Mouse (Mus musculus): Measurements from ENCODE around the gene Lrrfip2. TPM values are rescaled to one million over a fixed set of nuclear protein-coding genes. Genes with fewer than 3 reads are reported as not detected.

The Lrrfip2 gene
- polyA plus RNA-seq, 1 experiment from 2014 or later: 41.9 TPM

DNA sequence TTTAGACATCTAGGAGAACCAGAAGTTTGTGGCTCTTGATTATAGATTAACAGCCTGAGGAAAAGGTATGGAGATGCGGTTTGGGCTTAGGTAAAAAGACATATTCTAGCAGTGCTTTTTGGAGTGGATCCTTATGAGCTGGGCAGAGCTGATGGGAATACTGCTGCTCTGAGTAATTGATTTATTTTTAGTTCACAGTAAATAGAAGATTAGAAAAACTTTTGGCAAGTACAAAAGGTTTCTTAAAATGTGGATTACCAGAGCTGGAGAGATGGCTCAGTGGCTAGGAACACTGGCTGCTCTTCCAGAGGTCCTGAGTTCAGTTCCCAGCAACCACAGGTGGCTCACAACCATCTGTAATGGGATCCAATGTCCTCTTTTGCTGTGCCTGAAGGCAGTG lies 27.3 kb downstream of the Lrrfip2 start:
- H3K4me2 ChIP-seq (replicated peaks): no peak overlapping the region
- H3K27ac ChIP-seq (replicated peaks): no peak overlapping the region
- 0 out of 2 replicates have a peak, but pooled peaks cover 4% of the 10 kb centered on the region for H3K36me3 ChIP-seq
- no peak for ATAC-seq (ENCODE audit: insufficient number of reproducible peaks, low FRiP score, low TSS enrichment, low read depth)
- no peak overlapping the region for H3K9ac ChIP-seq
- WGBS: 90% methylated on average over 1 of the region's 1 CpGs
- no peak overlapping the region for H3K4me3 ChIP-seq (replicated peaks)
- H3K9me3 ChIP-seq (replicated peaks): no peaks in the 10 kb centered on the region
- H3K27me3 ChIP-seq: no peaks in the 10 kb centered on the region
- peaks cover 3% of the 10 kb centered on the region; the same call in 1 of the 2 replicates for H3K4me1 ChIP-seq

- Histone ChIP-seq H3K9me3 (replicated peaks) (no peaks in the 10 kb centered on the region), H3K9ac (no peak overlapping the region), H3K27ac (replicated peaks) (no peak overlapping the region), H3K27me3 (no peaks in the 10 kb centered on the region), H3K4me2 (replicated peaks) (no peak overlapping the region), H3K4me1 (peaks cover 3% of the 10 kb centered on the region; the same call in 1 of the 2 replicates), H3K36me3 (0 out of 2 replicates have a peak, but pooled peaks cover 4% of the 10 kb centered on the region), H3K4me3 (replicated peaks) (no peak overlapping the region)
- ATAC-seq (ENCODE audit: insufficient number of reproducible peaks, low FRiP score, low TSS enrichment, low read depth): no peak
- 75% methylated on average over 3 of the region's 3 CpGs for WGBS
These were observed 28.3 kb downstream of the Lrrfip2 start for GRCm38 (mm10) chr9:111145497-111146190.

DNA sequence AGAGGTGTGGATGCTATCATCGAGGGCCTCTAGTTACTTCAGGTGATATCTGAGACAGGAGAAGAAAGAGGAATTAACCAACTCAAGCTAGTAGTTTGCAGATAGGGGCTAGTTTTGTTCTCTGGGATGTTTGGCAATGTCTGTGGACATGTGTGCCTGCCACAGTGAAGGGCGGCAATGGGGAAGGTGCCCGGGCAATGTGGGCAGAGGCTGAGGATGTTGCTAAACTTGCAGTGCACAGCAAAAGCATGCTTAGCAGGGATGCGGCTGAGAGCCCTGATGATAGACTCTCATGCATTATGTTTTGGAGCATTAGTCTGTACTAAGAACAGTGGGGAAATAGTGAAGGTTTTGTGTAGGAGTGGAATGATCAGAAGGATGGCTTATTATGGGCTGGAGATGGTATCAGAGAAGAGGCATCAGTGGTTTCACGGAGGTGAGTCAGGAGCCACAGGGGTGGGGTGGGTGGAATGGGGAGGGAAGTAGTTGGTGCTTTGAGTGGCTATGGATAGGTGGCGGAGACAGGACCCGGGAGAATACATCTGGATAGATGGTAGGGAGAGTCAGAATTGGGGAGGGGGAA lies 28.9 kb downstream of the Lrrfip2 start:
- no peak for ATAC-seq (ENCODE audit: insufficient number of reproducible peaks, low FRiP score, low TSS enrichment, low read depth)
- WGBS: 86% methylated on average over 7 of the region's 7 CpGs

DNA sequence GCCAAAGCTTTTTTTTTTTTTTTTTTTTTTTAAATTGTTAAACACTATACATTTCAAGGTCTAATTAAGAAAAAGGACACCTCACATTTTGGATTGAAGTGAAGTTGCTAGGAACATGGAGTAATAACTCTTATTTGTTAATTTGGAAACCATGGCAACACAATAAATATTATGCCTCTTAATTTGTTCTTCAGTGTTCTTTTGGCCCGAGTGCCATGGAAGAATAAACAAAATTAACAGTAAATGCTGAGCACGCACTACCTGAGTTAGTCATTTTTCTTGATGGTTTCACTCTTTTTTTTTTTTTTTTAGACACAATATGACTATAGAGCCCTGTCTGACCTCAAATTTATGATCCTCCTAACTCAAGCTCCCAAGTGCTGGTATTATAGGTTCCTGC lies 30.6 kb downstream of the Lrrfip2 start:
- no peaks in the 10 kb centered on the region for H3K27me3 ChIP-seq
- no peak overlapping the region for H3K9ac ChIP-seq
- H3K9me3 ChIP-seq (replicated peaks): no peaks in the 10 kb centered on the region
- no peak for ATAC-seq (ENCODE audit: insufficient number of reproducible peaks, low FRiP score, low TSS enrichment, low read depth)
- no peaks in the 10 kb centered on the region for H3K36me3 ChIP-seq
- H3K4me2 ChIP-seq (replicated peaks): no peak overlapping the region
- WGBS: 69% methylated on average over 2 of the region's 2 CpGs
- H3K4me3 ChIP-seq (replicated peaks): no peak overlapping the region
- peaks cover 3% of the 10 kb centered on the region; the same call in 1 of the 2 replicates for H3K4me1 ChIP-seq
- no peak overlapping the region for H3K27ac ChIP-seq (replicated peaks)

More for the DNA sequence above, 28.9 kb downstream of the Lrrfip2 start:
- no peak overlapping the region for H3K27ac ChIP-seq (replicated peaks)
- H3K4me2 ChIP-seq (replicated peaks): no peak overlapping the region
- no peak overlapping the region for H3K4me3 ChIP-seq (replicated peaks)
- H3K36me3 ChIP-seq: 0 out of 2 replicates have a peak, but pooled peaks cover 4% of the 10 kb centered on the region
- H3K27me3 ChIP-seq: no peaks in the 10 kb centered on the region
- no peaks in the 10 kb centered on the region for H3K9me3 ChIP-seq (replicated peaks)
- H3K9ac ChIP-seq: no peak overlapping the region
- H3K4me1 ChIP-seq: peaks cover 3% of the 10 kb centered on the region; the same call in 1 of the 2 replicates

GRCm38 (mm10) chr9:111148414-111148813 lies 31.0 kb downstream of the Lrrfip2 start:
- H3K4me2 ChIP-seq (replicated peaks): no peak overlapping the region
- peaks cover 3% of the 10 kb centered on the region; the same call in 1 of the 2 replicates for H3K4me1 ChIP-seq
- no peak overlapping the region for H3K27ac ChIP-seq (replicated peaks)
- no peaks in the 10 kb centered on the region for H3K36me3 ChIP-seq
- WGBS: 31% methylated on average over 2 of the region's 2 CpGs
- no peak for ATAC-seq (ENCODE audit: insufficient number of reproducible peaks, low FRiP score, low TSS enrichment, low read depth)
- H3K27me3 ChIP-seq: no peaks in the 10 kb centered on the region
- H3K4me3 ChIP-seq (replicated peaks): no peak overlapping the region
- H3K9me3 ChIP-seq (replicated peaks): no peaks in the 10 kb centered on the region
- no peak overlapping the region for H3K9ac ChIP-seq

- no peak overlapping the region for H3K4me2 ChIP-seq (replicated peaks)
- WGBS: 61% methylated on average over 5 of the region's 5 CpGs
- H3K4me1 ChIP-seq: peaks cover 3% of the 10 kb centered on the region; the same call in 1 of the 2 replicates
- no peak overlapping the region for H3K27ac ChIP-seq (replicated peaks)
- no peaks in the 10 kb centered on the region for H3K9me3 ChIP-seq (replicated peaks)
- no peaks in the 10 kb centered on the region for H3K36me3 ChIP-seq
- no peaks in the 10 kb centered on the region for H3K27me3 ChIP-seq
- H3K9ac ChIP-seq: no peak overlapping the region
- ATAC-seq (ENCODE audit: insufficient number of reproducible peaks, low FRiP score, low TSS enrichment, low read depth): no peak
- H3K4me3 ChIP-seq (replicated peaks): no peak overlapping the region
These were observed 32.0 kb downstream of the Lrrfip2 start for GRCm38 (mm10) chr9:111149188-111149945.

GRCm38 (mm10) chr9:111152314-111152897 lies 35.0 kb downstream of the Lrrfip2 start:
- WGBS: 88% methylated on average over 2 of the region's 2 CpGs
- H3K4me1 ChIP-seq: 0 out of 2 replicates have a peak, but pooled peaks cover 6% of the 10 kb centered on the region

GRCm38 (mm10) chr9:111153026-111153425 lies 35.6 kb downstream of the Lrrfip2 start:
- Histone ChIP-seq H3K4me1 (0 out of 2 replicates have a peak, but pooled peaks cover 5% of the 10 kb centered on the region), H3K4me3 (replicated peaks) (no peak overlapping the region), H3K27me3 (no peaks in the 10 kb centered on the region), H3K36me3 (no peaks in the 10 kb centered on the region), H3K9me3 (replicated peaks) (no peaks in the 10 kb centered on the region), H3K27ac (replicated peaks) (no peak overlapping the region), H3K9ac (no peak overlapping the region), H3K4me2 (replicated peaks) (no peak overlapping the region)
- ATAC-seq (ENCODE audit: insufficient number of reproducible peaks, low FRiP score, low TSS enrichment, low read depth): no peak
- WGBS: 92% methylated on average over 3 of the region's 3 CpGs

More at GRCm38 (mm10) chr9:111152314-111152897, 35.0 kb downstream of the Lrrfip2 start:
- Histone ChIP-seq H3K4me2 (replicated peaks) (no peak overlapping the region), H3K9me3 (replicated peaks) (no peaks in the 10 kb centered on the region), H3K9ac (no peak overlapping the region), H3K27ac (replicated peaks) (no peak overlapping the region), H3K4me3 (replicated peaks) (no peak overlapping the region), H3K36me3 (no peaks in the 10 kb centered on the region), H3K27me3 (no peaks in the 10 kb centered on the region)
- ATAC-seq (ENCODE audit: insufficient number of reproducible peaks, low FRiP score, low TSS enrichment, low read depth): no peak

GRCm38 (mm10) chr9:111155764-111156458 lies 38.5 kb downstream of the Lrrfip2 start:
- Histone ChIP-seq H3K36me3 (no peaks in the 10 kb centered on the region), H3K27me3 (no peaks in the 10 kb centered on the region), H3K4me1 (0 out of 2 replicates have a peak, but pooled peaks cover 5% of the 10 kb centered on the region), H3K9me3 (replicated peaks) (no peaks in the 10 kb centered on the region), H3K27ac (replicated peaks) (peak overlapping the region; percentile 56; the same call in 1 of the 2 replicates), H3K4me2 (replicated peaks) (no peak overlapping the region), H3K4me3 (replicated peaks) (no peak overlapping the region), H3K9ac (no peak overlapping the region)
- 80% methylated on average over 11 of the region's 11 CpGs for WGBS
- no peak for ATAC-seq (ENCODE audit: insufficient number of reproducible peaks, low FRiP score, low TSS enrichment, low read depth)

GRCm38 (mm10) chr9:111159562-111159961 lies 42.2 kb downstream of the Lrrfip2 start:
- no peak overlapping the region for H3K27ac ChIP-seq (replicated peaks)
- ATAC-seq (ENCODE audit: insufficient number of reproducible peaks, low FRiP score, low TSS enrichment, low read depth): no peak
- WGBS: 77% methylated on average over 1 of the region's 1 CpGs

More at GRCm38 (mm10) chr9:111159562-111159961, 42.2 kb downstream of the Lrrfip2 start:
- H3K4me3 ChIP-seq (replicated peaks): no peak overlapping the region
- H3K4me1 ChIP-seq: 0 out of 2 replicates have a peak, but pooled peaks cover 5% of the 10 kb centered on the region
- 0 out of 2 replicates have a peak, but pooled peaks cover 8% of the 10 kb centered on the region for H3K36me3 ChIP-seq
- no peaks in the 10 kb centered on the region for H3K27me3 ChIP-seq
- no peaks in the 10 kb centered on the region for H3K9me3 ChIP-seq (replicated peaks)
- H3K4me2 ChIP-seq (replicated peaks): no peak overlapping the region
- H3K9ac ChIP-seq: no peak overlapping the region
